Mouse (Mus musculus): ENCODE data around the gene Ssbp4. TPM values are rescaled to one million over a fixed set of nuclear protein-coding genes. Genes with fewer than 3 reads are reported as not detected.
"Not testable (repeated sequence)": the region's sequence is repeated elsewhere in the genome, so short reads cannot be mapped to it uniquely, and the experiment has no call there.

Ssbp4 gene
- polyA plus RNA-seq, 1 experiment from 2014 or later: 32.5 TPM

- Histone ChIP-seq H3K9me3 (ENCODE audit: low read length) (no peaks in the 10 kb centered on the region), H3K4me3 (ENCODE audit: low read depth, low read length) (peak within 1 kb of the TSS; percentile 67), H3K4me1 (ENCODE audit: insufficient read depth) (peaks cover 27% of the 10 kb centered on the region), H3K27me3 (ENCODE audit: insufficient read depth, low read length) (no peaks in the 10 kb centered on the region), H3K27ac (ENCODE audit: low read depth) (peak within 1 kb of the TSS; percentile 65), H3K4me2 (ENCODE audit: low read depth, low read length) (peak within 1 kb of the TSS; percentile 99), H3K9ac (replicated peaks) (peak within 1 kb of the TSS; percentile 68), H3K36me3 (replicated peaks; ENCODE audit: insufficient read depth, low read length) (peaks cover 34% of the 10 kb centered on the region)
- WGBS (ENCODE audit: insufficient replicate concordance): 2% methylated on average over 40 of the region's 40 CpGs
- TF ChIP-seq CTCF (IDR thresholded peaks at IDR 0.05; ENCODE audit: low read depth) (0 out of 2 replicates have a peak, but pooled peaks have one; percentile 5), EP300 (IDR thresholded peaks at IDR 0.05; ENCODE audit: low read depth) (no peak)
- DNase-seq (peak; percentile 92), ATAC-seq (peak; percentile 79)
Measured at GRCm38 (mm10) chr8:70593961-70594609, 14.6 kb downstream of the Ssbp4 start, which contains the start of gene Isyna1. Isyna1 (plus strand) TSS chr8:70594373.

- H3K27me3 ChIP-seq (ENCODE audit: insufficient read depth, low read length): no peaks in the 10 kb centered on the region
- no peak for DNase-seq
- peak overlapping the region; percentile 65 for H3K27ac ChIP-seq (ENCODE audit: low read depth)
- peaks cover 27% of the 10 kb centered on the region for H3K4me1 ChIP-seq (ENCODE audit: insufficient read depth)
- no peak overlapping the region for H3K9ac ChIP-seq (replicated peaks)
- peak overlapping the region; percentile 99 for H3K4me2 ChIP-seq (ENCODE audit: low read depth, low read length)
- WGBS (ENCODE audit: insufficient replicate concordance): 58% methylated on average over 8 of the region's 8 CpGs
- TF ChIP-seq EP300 (IDR thresholded peaks at IDR 0.05; ENCODE audit: low read depth) (no peak), CTCF (IDR thresholded peaks at IDR 0.05; ENCODE audit: low read depth) (no peak)
- peaks cover 37% of the 10 kb centered on the region for H3K36me3 ChIP-seq (replicated peaks; ENCODE audit: insufficient read depth, low read length)
- no peak for ATAC-seq
- no peaks in the 10 kb centered on the region for H3K9me3 ChIP-seq (ENCODE audit: low read length)
- H3K4me3 ChIP-seq (ENCODE audit: low read depth, low read length): no peak overlapping the region
Measured at GRCm38 (mm10) chr8:70593173-70593572, 15.5 kb downstream of the Ssbp4 start.

GRCm38 (mm10) chr8:70591569-70591968 lies 17.1 kb downstream of the Ssbp4 start:
- WGBS (ENCODE audit: insufficient replicate concordance): 87% methylated on average over 12 of the region's 12 CpGs
- Histone ChIP-seq H3K27ac (ENCODE audit: low read depth) (no peak overlapping the region), H3K4me2 (ENCODE audit: low read depth, low read length) (no peak overlapping the region), H3K4me3 (ENCODE audit: low read depth, low read length) (no peak overlapping the region), H3K27me3 (ENCODE audit: insufficient read depth, low read length) (no peaks in the 10 kb centered on the region), H3K36me3 (replicated peaks; ENCODE audit: insufficient read depth, low read length) (peaks cover 31% of the 10 kb centered on the region), H3K9ac (replicated peaks) (no peak overlapping the region), H3K4me1 (ENCODE audit: insufficient read depth) (peaks cover 22% of the 10 kb centered on the region), H3K9me3 (ENCODE audit: low read length) (no peaks in the 10 kb centered on the region)
- ATAC-seq: no peak
- TF ChIP-seq EP300 (IDR thresholded peaks at IDR 0.05; ENCODE audit: low read depth) (no peak), CTCF (IDR thresholded peaks at IDR 0.05; ENCODE audit: low read depth) (no peak)
- DNase-seq: no peak

GRCm38 (mm10) chr8:70587955-70588354 lies 20.7 kb downstream of the Ssbp4 start:
- H3K27me3 ChIP-seq (ENCODE audit: insufficient read depth, low read length); H3K9ac ChIP-seq (replicated peaks); H3K4me1 ChIP-seq (ENCODE audit: insufficient read depth); H3K27ac ChIP-seq (ENCODE audit: low read depth); H3K4me2 ChIP-seq (ENCODE audit: low read depth, low read length); H3K4me3 ChIP-seq (ENCODE audit: low read depth, low read length); ATAC-seq; H3K9me3 ChIP-seq (ENCODE audit: low read length); DNase-seq: not testable (repeated sequence)
- peaks cover 55% of the 10 kb centered on the region for H3K36me3 ChIP-seq (replicated peaks; ENCODE audit: insufficient read depth, low read length)
- WGBS (ENCODE audit: insufficient replicate concordance): 81% methylated on average over 4 of the region's 4 CpGs

- peak; percentile 64 for ATAC-seq
- peak; percentile 83 for TF ChIP-seq CTCF (IDR thresholded peaks at IDR 0.05; ENCODE audit: low read depth)
- no peak for TF ChIP-seq EP300 (IDR thresholded peaks at IDR 0.05; ENCODE audit: low read depth)
- H3K27ac ChIP-seq (ENCODE audit: low read depth): no peak overlapping the region
- 43% methylated on average over 7 of the region's 7 CpGs for WGBS (ENCODE audit: insufficient replicate concordance)
- no peak overlapping the region for H3K9ac ChIP-seq (replicated peaks)
- H3K9me3 ChIP-seq (ENCODE audit: low read length): no peaks in the 10 kb centered on the region
- H3K36me3 ChIP-seq (replicated peaks; ENCODE audit: insufficient read depth, low read length): peaks cover 62% of the 10 kb centered on the region
- H3K4me3 ChIP-seq (ENCODE audit: low read depth, low read length): no peak overlapping the region
- H3K27me3 ChIP-seq (ENCODE audit: insufficient read depth, low read length): no peaks in the 10 kb centered on the region
- H3K4me2 ChIP-seq (ENCODE audit: low read depth, low read length): no peak overlapping the region
- no peaks in the 10 kb centered on the region for H3K4me1 ChIP-seq (ENCODE audit: insufficient read depth)
- DNase-seq: peak; percentile 65
Measured at GRCm38 (mm10) chr8:70585258-70585652, 23.4 kb downstream of the Ssbp4 start.

GRCm38 (mm10) chr8:70584606-70585257 lies 23.9 kb downstream of the Ssbp4 start:
- Histone ChIP-seq H3K4me3 (ENCODE audit: low read depth, low read length) (no peak overlapping the region), H3K4me2 (ENCODE audit: low read depth, low read length) (no peak overlapping the region), H3K9ac (replicated peaks) (no peak overlapping the region), H3K27ac (ENCODE audit: low read depth) (no peak overlapping the region), H3K9me3 (ENCODE audit: low read length) (no peaks in the 10 kb centered on the region), H3K36me3 (replicated peaks; ENCODE audit: insufficient read depth, low read length) (peaks cover 64% of the 10 kb centered on the region), H3K27me3 (ENCODE audit: insufficient read depth, low read length) (no peaks in the 10 kb centered on the region), H3K4me1 (ENCODE audit: insufficient read depth) (no peaks in the 10 kb centered on the region)
- WGBS (ENCODE audit: insufficient replicate concordance): 89% methylated on average over 9 of the region's 9 CpGs
- ATAC-seq (peak; percentile 22; the same call in 1 of the 2 replicates), DNase-seq (no peak)
- TF ChIP-seq EP300 (IDR thresholded peaks at IDR 0.05; ENCODE audit: low read depth) (no peak), CTCF (IDR thresholded peaks at IDR 0.05; ENCODE audit: low read depth) (no peak)
